Mouse (Mus musculus): ENCODE results near the gene Plin2. TPM values are rescaled to one million over a fixed set of nuclear protein-coding genes. Genes with fewer than 3 reads are reported as not detected.
"Not testable (repeated sequence)": the region's sequence is repeated elsewhere in the genome, so short reads cannot be mapped to it uniquely, and the experiment has no call there.

Gene Plin2
- polyA plus RNA-seq, 1 experiment from 2014 or later, result 88.9 TPM

- no peak overlapping the region for H3K27ac ChIP-seq
- no peaks in the 10 kb centered on the region for H3K36me3 ChIP-seq
- H3K4me1 ChIP-seq (replicated peaks), result peaks cover 12% of the 10 kb centered on the region
- H3K27me3 ChIP-seq (ENCODE audit: insufficient read depth, poor library complexity, severe bottlenecking), result no peaks in the 10 kb centered on the region
- H3K4me3 ChIP-seq, result no peak overlapping the region
- H3K9me3 ChIP-seq, result no peaks in the 10 kb centered on the region
- DNase-seq (ENCODE audit: low spot score), result no peak
Measured at GRCm38 (mm10) chr4:86676756-86677155, 6.9 kb upstream of the Plin2 start.

- not testable (repeated sequence) for H3K9me3 ChIP-seq; H3K27ac ChIP-seq; H3K4me3 ChIP-seq; DNase-seq (ENCODE audit: low spot score); H3K36me3 ChIP-seq; H3K27me3 ChIP-seq (ENCODE audit: insufficient read depth, poor library complexity, severe bottlenecking)
- H3K4me1 ChIP-seq (replicated peaks), result peaks cover 20% of the 10 kb centered on the region
Measured at GRCm38 (mm10) chr4:86674739-86675138, 4.9 kb upstream of the Plin2 start.

GRCm38 (mm10) chr4:86674150-86674549, 4.3 kb upstream of the Plin2 start:
- H3K4me1 ChIP-seq (replicated peaks), result peaks cover 25% of the 10 kb centered on the region
- not testable (repeated sequence) for H3K36me3 ChIP-seq; DNase-seq (ENCODE audit: low spot score); H3K27me3 ChIP-seq (ENCODE audit: insufficient read depth, poor library complexity, severe bottlenecking); H3K4me3 ChIP-seq; H3K9me3 ChIP-seq; H3K27ac ChIP-seq

- Histone ChIP-seq H3K4me3 (no peak overlapping the region), H3K27ac (no peak overlapping the region), H3K9me3 (no peaks in the 10 kb centered on the region), H3K36me3 (peaks cover 9% of the 10 kb centered on the region), H3K4me1 (replicated peaks) (peaks cover 36% of the 10 kb centered on the region), H3K27me3 (ENCODE audit: insufficient read depth, poor library complexity, severe bottlenecking) (no peaks in the 10 kb centered on the region)
- DNase-seq (ENCODE audit: low spot score), result no peak
- 84% methylated on average over 7 of the region's 7 CpGs for WGBS
Measured at GRCm38 (mm10) chr4:86672450-86672849, 2.6 kb upstream of the Plin2 start.

- WGBS, result 50% methylated on average over 3 of the region's 3 CpGs
- H3K27ac ChIP-seq, result 0 out of 2 replicates have a peak overlapping the region, but pooled peaks have one; percentile 23
- H3K36me3 ChIP-seq, result peaks cover 13% of the 10 kb centered on the region
- H3K4me1 ChIP-seq (replicated peaks), result peaks cover 36% of the 10 kb centered on the region
- no peaks in the 10 kb centered on the region for H3K27me3 ChIP-seq (ENCODE audit: insufficient read depth, poor library complexity, severe bottlenecking)
- H3K9me3 ChIP-seq, result no peaks in the 10 kb centered on the region
- DNase-seq (ENCODE audit: low spot score), result no peak
- no peak overlapping the region for H3K4me3 ChIP-seq
Measured at GRCm38 (mm10) chr4:86671803-86672202, 1.9 kb upstream of the Plin2 start.

- WGBS, result 78% methylated on average over 8 of the region's 8 CpGs
- Histone ChIP-seq H3K36me3 (peaks cover 23% of the 10 kb centered on the region), H3K27me3 (ENCODE audit: insufficient read depth, poor library complexity, severe bottlenecking) (no peaks in the 10 kb centered on the region), H3K4me3 (no peak overlapping the region), H3K9me3 (no peaks in the 10 kb centered on the region), H3K27ac (peak overlapping the region; percentile 95; the same call in 1 of the 2 replicates), H3K4me1 (replicated peaks) (peaks cover 36% of the 10 kb centered on the region)
- DNase-seq (ENCODE audit: low spot score), result no peak
Measured at GRCm38 (mm10) chr4:86670582-86671306, 884 bp upstream of the Plin2 start.

GRCm38 (mm10) chr4:86669241-86669753, 563 bp downstream of the Plin2 start:
- not testable (repeated sequence) for H3K9me3 ChIP-seq; H3K27me3 ChIP-seq (ENCODE audit: insufficient read depth, poor library complexity, severe bottlenecking)
- peaks cover 36% of the 10 kb centered on the region for H3K4me1 ChIP-seq (replicated peaks)
- H3K4me3 ChIP-seq, result peak overlapping the region; percentile 72
- DNase-seq (ENCODE audit: low spot score), result peak; percentile 21
- WGBS, result 17% methylated on average over 6 of the region's 6 CpGs
- peak overlapping the region; percentile 95 for H3K27ac ChIP-seq
- peaks cover 37% of the 10 kb centered on the region for H3K36me3 ChIP-seq

GRCm38 (mm10) chr4:86668290-86669000, 1.4 kb downstream of the Plin2 start:
- WGBS, result 91% methylated on average over 14 of the region's 14 CpGs
- peak overlapping the region; percentile 95 for H3K27ac ChIP-seq
- no peaks in the 10 kb centered on the region for H3K27me3 ChIP-seq (ENCODE audit: insufficient read depth, poor library complexity, severe bottlenecking)
- peaks cover 42% of the 10 kb centered on the region for H3K36me3 ChIP-seq
- no peak for DNase-seq (ENCODE audit: low spot score)
- no peaks in the 10 kb centered on the region for H3K9me3 ChIP-seq
- peak overlapping the region; percentile 72 for H3K4me3 ChIP-seq
- peaks cover 35% of the 10 kb centered on the region for H3K4me1 ChIP-seq (replicated peaks)

GRCm38 (mm10) chr4:86665596-86665995, 4.3 kb downstream of the Plin2 start:
- no peak for DNase-seq (ENCODE audit: low spot score)
- no peaks in the 10 kb centered on the region for H3K27me3 ChIP-seq (ENCODE audit: insufficient read depth, poor library complexity, severe bottlenecking)
- peaks cover 56% of the 10 kb centered on the region for H3K36me3 ChIP-seq
- 89% methylated on average over 3 of the region's 3 CpGs for WGBS
- no peaks in the 10 kb centered on the region for H3K9me3 ChIP-seq
- no peak overlapping the region for H3K4me3 ChIP-seq
- H3K27ac ChIP-seq, result no peak overlapping the region
- peaks cover 25% of the 10 kb centered on the region for H3K4me1 ChIP-seq (replicated peaks)

GRCm38 (mm10) chr4:86663919-86664318, 5.9 kb downstream of the Plin2 start:
- 69% methylated on average over 4 of the region's 4 CpGs for WGBS
- Histone ChIP-seq H3K4me3 (no peak overlapping the region), H3K9me3 (no peaks in the 10 kb centered on the region), H3K27me3 (ENCODE audit: insufficient read depth, poor library complexity, severe bottlenecking) (no peaks in the 10 kb centered on the region), H3K36me3 (peaks cover 73% of the 10 kb centered on the region), H3K4me1 (replicated peaks) (peaks cover 9% of the 10 kb centered on the region), H3K27ac (no peak overlapping the region)
- no peak for DNase-seq (ENCODE audit: low spot score)

- H3K27me3 ChIP-seq (ENCODE audit: insufficient read depth, poor library complexity, severe bottlenecking), result no peaks in the 10 kb centered on the region
- H3K4me3 ChIP-seq, result no peak overlapping the region
- no peaks in the 10 kb centered on the region for H3K4me1 ChIP-seq (replicated peaks)
- H3K27ac ChIP-seq, result no peak overlapping the region
- 95% methylated on average over 12 of the region's 12 CpGs for WGBS
- DNase-seq (ENCODE audit: low spot score), result no peak
- H3K36me3 ChIP-seq, result peaks cover 67% of the 10 kb centered on the region
- no peaks in the 10 kb centered on the region for H3K9me3 ChIP-seq
Measured at GRCm38 (mm10) chr4:86657176-86657575, 12.7 kb downstream of the Plin2 start.

GRCm38 (mm10) chr4:86656410-86656809, 13.4 kb downstream of the Plin2 start:
- not testable (repeated sequence) for H3K4me1 ChIP-seq (replicated peaks); H3K9me3 ChIP-seq; H3K27me3 ChIP-seq (ENCODE audit: insufficient read depth, poor library complexity, severe bottlenecking); H3K4me3 ChIP-seq; DNase-seq (ENCODE audit: low spot score); H3K27ac ChIP-seq
- H3K36me3 ChIP-seq, result peaks cover 60% of the 10 kb centered on the region
- 93% methylated on average over 8 of the region's 8 CpGs for WGBS

GRCm38 (mm10) chr4:86651686-86652384, 18.0 kb downstream of the Plin2 start:
- DNase-seq (ENCODE audit: low spot score), result no peak
- H3K4me3 ChIP-seq, result no peak overlapping the region
- 74% methylated on average over 10 of the region's 10 CpGs for WGBS
- H3K36me3 ChIP-seq, result peaks cover 16% of the 10 kb centered on the region
- H3K9me3 ChIP-seq, result no peaks in the 10 kb centered on the region
- H3K27me3 ChIP-seq (ENCODE audit: insufficient read depth, poor library complexity, severe bottlenecking), result no peaks in the 10 kb centered on the region
- no peak overlapping the region for H3K27ac ChIP-seq
- H3K4me1 ChIP-seq (replicated peaks), result no peaks in the 10 kb centered on the region
